Mouse (Mus musculus) 3134 (cell line): Measurements from ENCODE around the gene Homer3.

Experiments used
- DNase-seq: peaks from one replicate; pipeline ENCODE4 v3.0.0-alpha.2; 2011; ENCODE audit warnings: low spot score; ENCODE audit not compliant: insufficient read length; ENCODE audit errors: extremely low read depth

The Homer3 gene

DNA sequence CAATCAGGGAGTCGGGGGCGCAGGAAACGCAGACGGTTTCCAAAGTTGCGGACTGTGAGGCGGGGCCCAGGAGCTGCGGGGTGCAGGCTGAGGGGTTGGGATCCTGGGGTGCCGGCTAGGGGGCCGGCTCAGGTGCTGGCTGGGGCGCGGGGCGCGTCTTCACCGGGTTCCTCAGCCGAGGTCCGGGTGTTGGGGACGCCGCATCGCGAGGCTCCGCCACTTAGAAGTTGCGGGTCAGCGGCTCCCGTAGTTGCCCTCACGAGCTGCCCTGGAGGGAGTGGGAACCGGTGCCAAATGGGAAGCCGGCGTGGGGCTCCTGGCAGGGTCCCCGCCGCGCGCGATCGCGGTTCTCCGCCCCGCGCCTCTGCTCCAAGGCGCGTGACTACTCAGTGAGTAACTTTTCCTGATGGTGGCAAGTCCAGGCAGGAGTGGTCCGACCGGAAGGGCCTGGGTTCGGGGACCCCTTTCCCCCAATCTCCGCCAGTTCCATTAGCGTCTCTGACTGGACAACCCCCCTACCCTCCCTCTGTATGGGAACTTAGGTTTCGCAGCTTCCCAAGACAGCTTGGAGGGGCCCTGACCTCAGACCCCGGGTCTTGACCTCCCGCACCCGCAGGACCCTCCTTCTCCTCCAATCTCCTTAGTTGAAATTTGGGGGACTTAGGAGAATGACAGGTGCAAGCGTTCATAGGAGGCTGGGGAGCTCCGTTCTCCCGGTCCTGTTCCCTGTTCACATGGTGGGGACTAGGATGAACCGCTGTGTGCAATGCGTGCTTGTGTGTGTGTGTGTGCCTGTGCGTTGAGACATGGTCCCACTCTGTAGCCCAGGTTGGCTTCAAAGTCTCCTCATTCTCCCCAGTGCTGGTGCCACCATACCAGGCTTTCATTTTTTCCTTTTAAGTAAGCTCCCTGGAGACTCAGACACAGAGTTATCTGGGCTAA lies 780 bp downstream of the Homer3 start:
- DNase-seq, result peak; percentile 62

GRCm38 (mm10) chr8:70284421-70284820 lies 1.8 kb downstream of the Homer3 start:
- no peak for DNase-seq

- no peak for DNase-seq
Observed at GRCm38 (mm10) chr8:70285304-70285703, 2.7 kb downstream of the Homer3 start.

- no peak for DNase-seq
Observed at GRCm38 (mm10) chr8:70286737-70287136, 4.1 kb downstream of the Homer3 start.

DNA sequence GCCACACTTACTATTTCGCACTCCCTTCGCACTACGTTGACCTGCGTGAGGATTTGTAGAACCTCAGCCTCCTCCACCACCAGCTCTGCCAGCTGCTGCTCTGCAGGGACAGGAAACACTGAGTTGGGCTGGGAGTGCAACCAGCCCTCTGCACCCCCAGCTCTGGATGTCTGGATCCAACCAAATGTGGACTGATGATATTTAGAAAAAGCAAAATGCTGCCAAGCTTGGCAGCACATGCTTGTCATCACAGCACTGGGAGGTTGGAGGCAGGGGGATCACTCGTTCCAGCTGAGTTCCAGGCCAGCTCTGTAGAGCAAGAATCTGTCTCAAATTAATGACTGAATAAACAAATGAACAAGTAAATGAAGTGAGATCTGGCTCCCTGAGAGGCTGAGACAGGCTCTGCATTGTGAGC lies 11.4 kb downstream of the Homer3 start:
- no peak for DNase-seq

- DNase-seq, result no peak
Observed at GRCm38 (mm10) chr8:70300881-70301280, 18.3 kb downstream of the Homer3 start.

DNA sequence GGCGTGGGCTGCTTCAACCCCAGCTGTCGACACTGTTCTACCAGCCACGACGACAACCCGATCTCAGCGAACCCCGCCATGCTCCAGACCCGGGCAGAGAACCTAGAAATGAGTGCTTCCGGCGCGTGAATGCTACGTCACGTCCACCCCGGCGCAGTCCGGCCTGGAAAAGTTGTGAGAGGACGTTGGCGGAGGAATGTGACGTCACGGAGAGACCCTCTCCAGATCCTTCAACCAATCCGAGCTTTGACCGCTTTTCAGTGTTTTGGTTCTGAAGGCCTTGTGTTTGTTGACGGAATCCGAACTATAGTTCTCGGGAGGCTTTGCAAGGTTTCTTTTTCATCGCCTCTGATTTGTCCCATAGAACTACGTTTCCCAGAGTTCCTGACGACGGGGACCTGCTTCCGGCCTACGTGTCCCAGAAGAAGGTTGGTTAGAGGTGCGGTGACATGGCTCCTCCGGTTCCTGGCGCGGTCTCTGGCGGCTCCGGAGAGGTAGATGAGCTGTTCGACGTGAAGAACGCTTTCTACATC lies 19.8 kb downstream of the Homer3 start, which contains the start of the genes Ddx49 and Cope:
TSS of gene Ddx49 (minus strand) at position 132 of the 533 bp plus-strand sequence.
TSS of gene Cope (plus strand) at position 161 of the 533 bp plus-strand sequence.
- peak; percentile 82 for DNase-seq

- no peak for DNase-seq
Observed at GRCm38 (mm10) chr8:70302901-70303300, 20.3 kb downstream of the Homer3 start.

GRCm38 (mm10) chr8:70309311-70309710 lies 26.7 kb downstream of the Homer3 start:
- DNase-seq, result no peak

- DNase-seq, result no peak
Observed at GRCm38 (mm10) chr8:70313399-70313798, 30.8 kb downstream of the Homer3 start.

DNA sequence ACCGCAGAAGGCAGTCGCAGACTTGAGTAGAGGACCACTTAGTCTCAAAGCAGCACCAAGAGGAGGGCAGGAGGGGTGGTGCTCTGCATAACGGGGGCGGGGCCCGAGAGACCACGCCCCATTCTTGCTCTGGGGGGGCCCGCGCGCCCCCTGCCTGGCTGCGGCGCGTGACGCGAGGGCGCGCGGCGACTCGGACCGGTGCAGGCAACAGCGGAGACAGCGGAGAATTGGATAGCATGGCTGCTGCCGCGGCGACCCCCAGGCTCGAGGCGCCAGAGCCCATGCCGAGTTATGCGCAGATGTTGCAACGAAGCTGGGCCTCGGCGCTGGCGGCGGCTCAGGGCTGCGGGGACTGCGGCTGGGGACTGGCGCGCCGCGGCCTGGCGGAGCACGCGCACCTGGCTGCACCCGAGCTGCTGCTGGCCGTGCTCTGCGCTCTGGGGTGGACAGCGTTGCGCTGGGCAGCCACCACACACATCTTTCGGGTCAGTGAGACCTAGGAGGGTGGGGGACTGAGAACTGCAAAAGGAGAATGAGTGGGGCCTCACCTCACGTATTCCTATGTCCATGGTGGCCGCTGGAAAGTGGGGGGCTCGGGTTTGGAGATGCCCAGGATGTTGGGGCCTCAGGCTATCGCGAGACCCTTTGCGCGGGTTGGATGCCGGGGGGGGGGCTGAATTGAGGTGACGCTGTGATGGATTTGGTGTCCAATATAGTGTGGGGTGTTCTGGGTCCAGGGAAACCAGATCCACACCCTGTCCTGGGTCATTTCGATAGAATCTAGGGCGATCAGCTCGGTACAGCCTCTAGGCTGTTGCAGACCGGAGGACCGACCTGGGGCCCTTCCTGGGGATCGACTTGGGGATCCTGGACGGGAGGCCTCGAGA lies 33.2 kb downstream of the Homer3 start, which contains the start of gene Cers1:
TSS of gene Cers1 (plus strand) at position 152 of the 887 bp plus-strand sequence.
- no peak for DNase-seq

GRCm38 (mm10) chr8:70316511-70317504 lies 34.2 kb downstream of the Homer3 start:
- no peak for DNase-seq

DNA sequence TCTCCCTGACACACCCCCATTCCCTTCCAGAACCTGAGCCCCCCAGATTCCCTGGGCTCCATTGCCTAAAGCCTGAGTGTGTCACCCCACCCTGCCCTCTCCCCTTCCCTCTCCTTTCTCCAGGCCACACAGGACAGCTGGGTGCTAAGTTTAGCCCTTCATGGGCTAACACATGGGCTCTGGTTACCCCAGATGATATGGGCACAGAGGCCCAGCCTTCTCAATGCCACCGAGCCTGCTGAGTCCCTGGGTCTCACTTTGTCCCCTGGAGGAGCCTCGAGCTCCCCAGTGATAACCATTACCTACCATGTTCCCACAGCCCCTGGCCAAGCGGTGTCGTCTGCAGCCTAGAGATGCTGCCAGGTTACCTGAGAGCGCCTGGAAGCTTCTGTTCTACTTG lies 35.2 kb downstream of the Homer3 start:
- no peak for DNase-seq

GRCm38 (mm10) chr8:70323716-70324115 lies 41.1 kb downstream of the Homer3 start:
- DNase-seq, result no peak

GRCm38 (mm10) chr8:70327512-70327911 lies 44.9 kb downstream of the Homer3 start:
- DNase-seq, result no peak

GRCm38 (mm10) chr8:70329124-70329834 lies 46.7 kb downstream of the Homer3 start, which contains the start of gene Gdf1:
Gene Gdf1, plus strand, starts transcription at chr8:70329817.
- no peak for DNase-seq

- no peak for DNase-seq
Observed at GRCm38 (mm10) chr8:70329835-70330740, 47.5 kb downstream of the Homer3 start.
